Mouse (Mus musculus) lung, adult 2 months (tissue): ENCODE measurements around the gene Gm49384. TPM values are rescaled to one million over a fixed set of nuclear protein-coding genes. Genes with fewer than 3 reads are reported as not detected.

Experiments used
- DNase-seq: peaks from one replicate; pipeline ENCODE4 v3.0.0; 2022
- H3K4me1 ChIP-seq: fragments of 200-500 bp; 2 replicates; pipeline ENCODE4 v1.6.1; 2011; ENCODE audit warnings: low read length; ENCODE audit not compliant: control insufficient read depth, insufficient read depth
- H3K4me3 ChIP-seq: fragments of 200-500 bp; replicated peaks from 2 replicates; pipeline ENCODE3; 2011; ENCODE audit warnings: low read depth, mild to moderate bottlenecking, control low read depth, low read length; ENCODE audit errors: extremely low read depth
- CTCF ChIP-seq: fragments of 200-500 bp; IDR thresholded peaks from 2 replicates; pipeline ENCODE4 v1.5.1; 2011; ENCODE audit warnings: mild to moderate bottlenecking, low read length, control low read depth; ENCODE audit not compliant: insufficient read depth
- POLR2A ChIP-seq: fragments of 200-500 bp; IDR thresholded peaks from 2 replicates; pipeline ENCODE4 v1.6.1; 2011; ENCODE audit warnings: low read depth, mild to moderate bottlenecking, control low read depth, low read length, borderline replicate concordance; ENCODE audit errors: extremely low read depth
- WGBS: fragments of 180-500 bp; shearing (Covaris S2); methylation state at CpG from one replicate; pipeline ENCODE4 v1.1.7; 2018; 5-methylcytosine and 5-hydroxymethylcytosine counted together
- polyA plus RNA-seq: library from polyadenylated mRNA; depleted of rRNA; stranded (reverse); fragments of >200 nt; gene quantifications from 2 replicates; pipeline ENCODE4 v1.2.3, GENCODE M21; 2012; rRNA removed

The Gm49384 gene
- polyA plus RNA-seq = not detected in 2 replicates

DNA sequence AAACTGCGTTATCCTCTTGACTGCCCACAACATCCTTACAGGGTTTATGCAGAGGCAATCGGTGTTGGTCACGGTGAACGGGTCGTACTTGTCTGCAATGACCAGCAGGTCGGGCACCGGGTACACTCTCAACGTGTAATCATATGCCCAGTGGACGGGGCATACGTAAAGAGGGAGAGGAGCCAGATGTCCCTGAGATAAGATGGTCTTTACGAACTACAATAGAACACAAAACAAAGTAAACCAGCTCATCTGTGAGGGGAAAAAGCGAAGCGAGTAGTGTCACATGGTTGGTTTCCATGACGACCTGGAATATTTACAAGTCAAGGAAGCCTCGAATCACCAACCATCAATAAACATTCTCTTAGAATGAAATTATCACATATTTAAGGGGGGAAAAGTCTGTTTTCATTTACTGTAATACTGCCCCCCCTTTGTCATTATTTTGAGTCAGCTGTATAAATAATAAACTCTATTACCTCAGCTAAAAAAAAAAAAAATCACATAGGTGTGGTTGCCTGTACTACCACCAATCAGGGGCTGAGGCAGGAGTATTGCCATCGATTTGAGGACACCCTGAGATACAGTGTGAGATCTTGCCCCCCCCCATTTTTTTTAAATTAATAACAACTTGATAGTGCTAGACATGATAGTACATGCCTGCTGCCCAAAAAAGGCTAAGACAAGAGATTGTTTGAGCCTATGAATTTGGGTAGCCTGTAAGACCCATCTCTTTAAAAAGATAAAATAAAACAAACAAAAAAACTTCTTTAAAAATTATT is at the start of gene Gm49384:
TSS of gene Gm49384 (minus strand) at position 216 of the 782 bp plus-strand sequence.
- Histone ChIP-seq H3K4me1 (no peaks in the 10 kb centered on the region), H3K4me3 (no peak within 1 kb of the TSS)
- DNase-seq = no peak
- TF ChIP-seq POLR2A (no peak), CTCF (no peak)
- WGBS = 76% methylated on average over 16 of the region's 16 CpGs

DNA sequence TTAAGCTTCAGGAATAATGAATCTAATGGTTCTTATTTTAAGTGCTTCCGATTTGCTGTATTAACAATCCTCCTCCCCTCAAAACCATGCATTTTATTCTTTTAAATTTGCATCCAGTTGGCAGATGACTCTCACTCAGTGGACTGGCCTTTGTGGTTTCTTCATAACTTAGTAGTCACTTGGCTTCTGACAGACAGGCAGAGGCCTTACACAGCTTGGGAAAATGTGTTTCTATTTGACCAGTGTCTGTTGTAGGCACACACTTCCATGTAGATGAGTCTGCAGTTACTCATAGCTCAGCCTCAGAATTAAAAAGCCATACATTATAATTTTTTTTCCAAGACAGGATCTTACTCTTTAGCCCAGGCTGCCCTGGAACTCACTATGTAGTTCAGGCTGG is 49.7 kb upstream of the Gm49384 start:
- DNase-seq = no peak
- Histone ChIP-seq H3K4me1 (no peaks in the 10 kb centered on the region), H3K4me3 (no peak overlapping the region)
- WGBS = 83% methylated on average over 1 of the region's 1 CpGs
- TF ChIP-seq CTCF (no peak), POLR2A (no peak)

DNA sequence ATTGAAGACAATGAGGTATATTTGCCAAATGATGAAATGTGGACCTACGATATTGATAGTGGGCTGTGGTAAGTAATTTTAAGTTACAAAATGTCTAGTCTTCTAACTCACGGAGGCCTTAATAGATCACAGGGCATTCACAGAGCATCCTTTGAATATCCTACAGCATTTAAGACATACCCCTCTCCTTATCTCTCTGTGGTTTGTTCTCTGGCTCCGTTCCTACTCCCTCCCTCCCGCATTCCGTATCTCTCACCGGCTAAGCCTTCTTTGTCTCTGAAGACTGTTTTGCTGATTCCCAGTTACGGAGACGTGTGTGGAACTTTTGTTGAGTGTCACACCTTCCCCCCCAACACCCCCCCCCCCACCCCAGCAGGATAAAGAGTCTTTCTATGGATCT is 46.7 kb upstream of the Gm49384 start:
- Histone ChIP-seq H3K4me1 (no peaks in the 10 kb centered on the region), H3K4me3 (no peak overlapping the region)
- WGBS = 78% methylated on average over 8 of the region's 8 CpGs
- TF ChIP-seq POLR2A (no peak), CTCF (no peak)
- no peak for DNase-seq

DNA sequence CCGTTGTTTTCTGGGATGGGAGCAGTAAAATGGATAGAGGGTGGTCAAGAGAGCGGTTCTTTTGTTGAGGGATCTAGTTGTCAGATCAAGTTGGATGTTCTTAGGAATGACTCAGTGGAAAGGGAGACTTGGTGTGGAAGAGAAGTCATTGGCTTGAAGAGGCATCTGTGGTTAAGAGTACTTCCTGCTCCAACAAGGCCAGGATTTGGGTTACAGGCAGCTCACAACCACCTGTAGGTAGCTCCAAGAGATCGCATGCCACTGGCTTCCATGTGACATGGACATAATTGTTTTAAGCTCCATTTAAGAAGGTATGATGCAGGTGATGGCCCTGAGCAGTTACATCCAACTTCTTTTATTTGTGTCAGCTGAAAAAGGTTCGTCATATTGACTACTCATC is 45.7 kb upstream of the Gm49384 start:
- no peaks in the 10 kb centered on the region for H3K4me1 ChIP-seq
- H3K4me3 ChIP-seq = no peak overlapping the region
- DNase-seq = no peak
- TF ChIP-seq CTCF (no peak), POLR2A (no peak)
- WGBS = 85% methylated on average over 4 of the region's 4 CpGs

DNA sequence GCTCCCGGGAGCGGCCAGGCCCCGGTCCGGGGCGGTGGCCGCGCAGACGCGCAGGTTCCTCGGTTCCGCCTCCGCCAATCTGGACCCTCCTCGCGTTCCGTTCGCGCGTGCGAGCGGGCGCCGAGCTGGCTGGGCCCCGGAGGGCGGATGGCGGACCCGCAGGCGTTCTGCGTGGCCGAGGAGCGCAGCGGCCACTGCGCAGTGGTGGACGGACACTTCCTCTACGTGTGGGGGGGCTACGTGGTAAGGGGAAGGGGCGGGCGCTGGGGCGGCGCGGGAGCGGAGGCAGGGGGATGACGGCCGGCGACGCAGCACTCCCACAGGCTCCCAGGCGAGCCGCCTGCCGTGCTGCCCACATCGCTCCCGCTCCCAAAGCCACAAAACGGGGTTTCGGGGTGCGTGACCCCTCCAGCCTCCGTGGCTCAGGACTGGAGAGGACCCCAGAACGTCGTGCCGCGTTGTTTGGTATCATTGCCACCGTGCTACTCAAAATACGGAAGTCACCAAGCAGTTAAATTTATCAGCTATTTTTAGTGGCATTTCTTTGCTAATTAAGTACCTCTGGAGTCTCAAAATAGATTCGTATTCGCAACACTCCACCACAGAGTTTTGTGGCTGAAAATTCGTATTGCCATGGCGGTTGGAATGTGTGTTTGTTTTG is 37.8 kb upstream of the Gm49384 start:
- peak; percentile 63; the same call in 1 of the 2 replicates for TF ChIP-seq POLR2A
- TF ChIP-seq CTCF = no peak
- peaks cover 4% of the 10 kb centered on the region; the same call in 1 of the 2 replicates for H3K4me1 ChIP-seq
- DNase-seq = peak; percentile 70
- under 1% methylated on average over 62 of the region's 64 CpGs for WGBS
- H3K4me3 ChIP-seq = peak overlapping the region; percentile 98

DNA sequence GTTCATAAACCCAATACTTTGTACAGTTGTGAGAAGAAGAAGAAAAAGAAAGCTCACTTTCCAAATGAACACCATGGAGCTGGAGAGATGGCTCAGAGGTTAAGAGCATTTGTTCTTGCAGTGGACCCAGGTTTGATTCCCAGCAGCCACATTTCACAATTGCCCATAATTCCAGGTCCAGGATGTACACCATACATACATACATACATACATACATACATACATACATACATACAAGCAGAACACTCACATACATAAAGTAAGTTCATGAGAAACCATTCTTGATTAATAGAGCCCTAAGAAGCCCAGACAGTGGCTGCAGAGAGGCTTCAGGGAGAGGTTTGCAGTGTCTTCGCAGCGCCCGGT is 37.3 kb upstream of the Gm49384 start:
- WGBS = 1% methylated on average over 3 of the region's 3 CpGs
- Histone ChIP-seq H3K4me1 (peaks cover 4% of the 10 kb centered on the region; the same call in 1 of the 2 replicates), H3K4me3 (peak overlapping the region; percentile 98)
- DNase-seq = no peak
- no peak for TF ChIP-seq POLR2A
- TF ChIP-seq CTCF = no peak

DNA sequence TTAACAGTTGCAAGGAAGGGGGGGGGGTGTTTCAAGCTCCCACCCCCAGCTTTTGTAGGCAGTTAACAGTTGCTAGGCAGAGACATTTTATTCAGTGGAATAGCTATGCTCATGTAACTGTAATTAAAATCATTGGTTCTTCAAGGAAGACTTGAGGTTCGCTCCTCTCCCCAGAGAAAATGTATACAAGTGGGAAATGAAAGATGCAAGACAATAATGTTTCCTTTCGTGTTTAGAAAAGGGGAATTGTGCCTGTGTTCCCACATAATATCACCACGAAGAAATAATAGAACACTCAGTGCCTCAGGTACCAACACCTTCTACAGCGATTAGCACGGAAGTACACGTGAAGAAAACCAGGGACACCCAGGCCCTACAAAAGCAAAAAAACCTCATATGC is 36.8 kb upstream of the Gm49384 start, which contains the start of gene Klhdc1:
TSS of gene Klhdc1 (plus strand) at position 301 of the 400 bp plus-strand sequence.
- WGBS = 68% methylated on average over 6 of the region's 6 CpGs
- TF ChIP-seq CTCF (no peak), POLR2A (no peak)
- peak within 1 kb of the TSS; percentile 98 for H3K4me3 ChIP-seq
- peaks cover 4% of the 10 kb centered on the region; the same call in 1 of the 2 replicates for H3K4me1 ChIP-seq
- no peak for DNase-seq

DNA sequence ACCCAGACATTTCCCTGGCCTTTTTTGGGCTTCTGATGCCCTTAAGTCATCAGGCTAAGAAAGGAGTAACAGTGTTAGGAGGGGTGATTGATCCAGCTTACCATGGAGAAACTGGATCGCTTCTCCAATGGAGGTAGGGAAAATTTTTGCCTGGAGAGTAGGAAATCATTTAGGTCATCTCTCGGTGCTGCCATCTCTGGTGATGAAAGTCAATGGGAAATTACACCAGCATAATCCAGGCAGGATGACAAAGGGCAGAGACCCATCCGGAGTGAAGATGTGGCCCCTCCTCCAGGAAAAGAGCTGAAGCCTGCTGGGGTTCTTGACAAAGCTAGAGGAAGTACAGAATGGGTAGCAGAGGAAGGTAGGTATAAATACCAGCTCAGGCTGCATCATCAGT is 34.2 kb upstream of the Gm49384 start:
- H3K4me1 ChIP-seq = peaks cover 4% of the 10 kb centered on the region; the same call in 1 of the 2 replicates
- no peak overlapping the region for H3K4me3 ChIP-seq
- no peak for DNase-seq
- WGBS = 22% methylated on average over 3 of the region's 3 CpGs
- TF ChIP-seq CTCF (no peak), POLR2A (no peak)

DNA sequence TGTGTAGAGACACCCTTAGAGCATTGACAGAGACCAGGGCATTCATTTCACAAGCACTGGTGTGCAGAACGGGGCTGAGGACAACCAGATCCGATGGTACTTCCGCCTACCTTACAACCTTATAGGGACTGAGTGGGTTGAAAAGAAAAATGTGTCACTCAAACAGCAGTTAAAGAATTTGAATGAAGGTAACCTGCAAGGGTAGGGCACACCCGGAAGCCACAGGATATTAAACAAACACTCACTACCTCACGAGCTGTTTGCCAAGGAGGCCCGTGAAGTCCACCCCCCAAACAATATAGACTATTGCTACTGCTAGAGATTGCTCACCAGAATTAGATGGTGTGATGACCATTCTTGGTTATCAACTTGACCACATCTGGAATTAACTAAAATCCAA is 31.7 kb upstream of the Gm49384 start:
- H3K4me1 ChIP-seq = no peaks in the 10 kb centered on the region
- 63% methylated on average over 6 of the region's 6 CpGs for WGBS
- DNase-seq = no peak
- H3K4me3 ChIP-seq = no peak overlapping the region
- TF ChIP-seq POLR2A (no peak), CTCF (no peak)
